Mouse (Mus musculus) forebrain, embryonic 12.5 days (tissue): Measurements from ENCODE around the gene H2afv. TPM values are rescaled to one million over a fixed set of nuclear protein-coding genes. Genes with fewer than 3 reads are reported as not detected.

ENCODE experiments used
- ATAC-seq: fragments of 200-750 bp; cut with Nextera tagmentation; 2 replicates; pipeline ENCODE4 v1.8.0; 2017; ENCODE audit warnings: moderate TSS enrichment; ENCODE audit not compliant: low FRiP score
- H3K27ac ChIP-seq: fragments of 300-500 bp; sonication (generic); 2 replicates; pipeline ENCODE4 v1.5.1; 2016; ENCODE audit warnings: mild to moderate bottlenecking
- H3K27me3 ChIP-seq: fragments of 300-500 bp; sonication (generic); 2 replicates; pipeline ENCODE4 v1.6.1; 2016; ENCODE audit warnings: mild to moderate bottlenecking
- H3K36me3 ChIP-seq: fragments of 300-500 bp; sonication (generic); replicated peaks from 2 replicates; pipeline ENCODE4 v1.6.1; 2016; ENCODE audit warnings: mild to moderate bottlenecking
- H3K4me1 ChIP-seq: fragments of 300-500 bp; sonication (generic); 2 replicates; pipeline ENCODE4 v1.6.1; 2016
- H3K4me2 ChIP-seq: fragments of 300-500 bp; sonication (generic); 2 replicates; pipeline ENCODE4 v1.6.1; 2016; ENCODE audit warnings: mild to moderate bottlenecking, moderate library complexity
- H3K4me3 ChIP-seq: fragments of 300-500 bp; sonication (generic); replicated peaks from 2 replicates; pipeline ENCODE4 v1.5.1; 2016; ENCODE audit warnings: mild to moderate bottlenecking
- H3K9ac ChIP-seq: fragments of 300-500 bp; sonication (generic); 2 replicates; pipeline ENCODE4 v1.6.1; 2016; ENCODE audit warnings: mild to moderate bottlenecking
- H3K9me3 ChIP-seq: fragments of 300-500 bp; sonication (generic); 2 replicates; pipeline ENCODE4 v1.6.1; 2016
- WGBS: fragments of 180-500 bp; shearing (Covaris S2); methylation state at CpG from one replicate; pipeline ENCODE4 v1.1.7; 2016; 5-methylcytosine and 5-hydroxymethylcytosine counted together
- polyA plus RNA-seq: library from polyadenylated mRNA; unstranded; fragments of >200 nt; fragmentation: Nextera tagmentation; extraction: Ambion mirVana; gene quantifications from 2 replicates; pipeline ENCODE4 v1.2.1, GENCODE M21; 2016

H2afv gene
- polyA plus RNA-seq, result 853 and 916 TPM in 2 replicates

GRCm38 (mm10) chr11:6444077-6444853, at the start of gene H2afv:
Gene H2afv (minus strand): TSS chr11:6444443.
- peak within 1 kb of the TSS; percentile 81 for H3K9ac ChIP-seq
- peak within 1 kb of the TSS; percentile 58 for H3K4me2 ChIP-seq
- WGBS, result under 1% methylated on average over 73 of the region's 80 CpGs
- H3K4me3 ChIP-seq, result peak within 1 kb of the TSS; percentile 71
- H3K27ac ChIP-seq, result peak within 1 kb of the TSS; percentile 95
- H3K9me3 ChIP-seq, result no peaks in the 10 kb centered on the region
- peak; percentile 99 for ATAC-seq
- H3K36me3 ChIP-seq, result peaks cover 6% of the 10 kb centered on the region; the same call in 1 of the 2 replicates
- no peaks in the 10 kb centered on the region; the same call in 1 of the 2 replicates for H3K27me3 ChIP-seq
- H3K4me1 ChIP-seq, result peaks cover 12% of the 10 kb centered on the region

DNA sequence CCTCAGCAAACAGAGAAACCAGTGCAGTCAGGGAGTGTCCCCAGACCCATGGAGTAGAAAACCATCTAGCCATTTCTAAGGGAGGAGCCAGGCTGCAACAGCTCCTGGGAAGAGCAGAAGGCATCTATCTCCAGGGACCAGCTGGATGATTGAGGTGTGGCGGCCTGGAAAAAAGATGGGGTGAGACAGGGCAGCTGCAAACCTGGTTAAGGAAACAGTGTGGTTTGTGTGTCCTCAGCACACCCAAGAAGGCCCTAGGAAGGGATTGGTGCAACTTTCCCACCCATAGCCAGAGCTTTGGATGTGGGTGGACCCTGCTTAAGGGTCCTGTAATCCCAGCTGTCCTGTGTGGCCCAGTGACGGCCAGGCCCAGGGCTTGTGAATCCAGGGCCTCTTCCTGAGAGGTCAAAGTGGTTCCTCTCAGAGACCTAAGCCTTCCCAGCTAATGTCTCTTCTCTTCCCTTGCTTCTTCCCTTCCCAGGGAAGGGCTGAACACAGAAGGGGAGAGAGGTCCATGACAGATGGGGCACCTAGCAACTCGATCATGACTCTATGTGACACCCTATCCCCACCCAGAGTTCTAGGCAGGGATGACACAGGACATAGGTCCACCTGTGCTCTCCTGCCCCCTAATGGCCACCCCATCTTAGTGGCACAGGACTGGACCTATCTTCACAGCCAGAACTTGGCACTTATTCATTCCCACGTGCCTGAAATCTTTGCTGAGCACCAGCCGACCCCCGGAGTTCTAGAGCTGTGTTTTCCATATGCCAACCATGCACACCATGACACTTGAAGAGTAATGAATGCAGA, 45.7 kb upstream of the H2afv start:
- Histone ChIP-seq H3K36me3 (no peaks in the 10 kb centered on the region), H3K27ac (no peak overlapping the region), H3K9me3 (no peaks in the 10 kb centered on the region), H3K4me1 (no peaks in the 10 kb centered on the region), H3K4me2 (no peak overlapping the region), H3K9ac (no peak overlapping the region), H3K27me3 (no peaks in the 10 kb centered on the region), H3K4me3 (no peak overlapping the region)
- no peak for ATAC-seq
- WGBS, result 63% methylated on average over 6 of the region's 6 CpGs

DNA sequence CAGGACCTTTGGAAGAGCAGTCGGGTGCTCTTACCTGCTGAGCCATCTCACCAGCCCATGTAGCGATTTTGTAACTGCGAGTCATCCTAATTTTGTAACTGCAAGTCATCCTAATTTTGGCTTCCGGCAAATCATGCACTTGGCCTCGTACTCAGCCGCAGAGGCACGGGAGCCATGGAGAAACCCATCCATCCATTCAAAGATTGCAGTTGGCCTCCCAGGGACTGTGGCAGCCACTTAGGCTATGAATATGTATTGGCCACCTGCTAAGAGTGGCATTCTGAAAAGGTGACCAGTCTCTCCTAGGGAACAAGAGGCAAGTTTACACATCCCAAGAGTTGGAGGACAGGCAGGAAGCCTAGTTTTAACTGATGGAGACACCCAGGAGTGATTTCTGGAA, 45.0 kb upstream of the H2afv start:
- ATAC-seq, result no peak
- no peak overlapping the region for H3K4me3 ChIP-seq
- 86% methylated on average over 7 of the region's 7 CpGs for WGBS
- no peak overlapping the region for H3K27ac ChIP-seq
- H3K4me1 ChIP-seq, result peaks cover 2% of the 10 kb centered on the region; the same call in 1 of the 2 replicates
- H3K4me2 ChIP-seq, result no peak overlapping the region
- no peak overlapping the region for H3K9ac ChIP-seq
- H3K9me3 ChIP-seq, result no peaks in the 10 kb centered on the region
- H3K36me3 ChIP-seq, result no peaks in the 10 kb centered on the region
- no peaks in the 10 kb centered on the region for H3K27me3 ChIP-seq

DNA sequence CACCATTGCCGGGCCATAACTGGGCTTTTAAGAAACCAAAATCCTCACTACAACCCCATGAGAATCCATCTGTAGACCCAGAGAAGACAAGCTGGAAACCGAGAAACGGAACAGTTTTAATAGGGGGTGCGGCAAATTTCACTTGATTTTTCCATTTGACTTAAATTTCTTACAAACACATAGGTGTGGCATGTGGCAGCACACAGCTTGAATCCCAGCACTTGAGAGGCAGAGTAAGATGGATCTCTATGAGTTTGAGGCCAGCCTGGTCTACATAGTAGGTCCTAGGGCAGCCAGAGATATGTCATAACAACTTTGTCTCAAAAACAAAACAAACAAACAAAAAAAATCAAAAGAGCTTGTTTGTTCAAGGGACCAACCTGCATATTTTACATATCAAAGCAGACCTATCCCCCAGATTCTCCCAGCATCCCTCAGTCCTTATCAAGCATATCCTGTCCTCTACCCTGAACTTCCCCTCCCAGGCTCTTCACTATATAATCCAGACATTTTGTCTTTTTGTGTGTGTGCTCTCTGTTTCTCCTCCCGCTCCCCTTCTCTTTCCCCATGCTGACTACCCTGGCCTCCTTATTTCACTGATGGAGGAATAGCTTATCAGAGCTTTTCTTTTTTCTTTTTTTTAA, 43.9 kb upstream of the H2afv start:
- H3K36me3 ChIP-seq, result no peaks in the 10 kb centered on the region
- H3K9me3 ChIP-seq, result no peaks in the 10 kb centered on the region
- no peak overlapping the region for H3K27ac ChIP-seq
- 94% methylated on average over 5 of the region's 5 CpGs for WGBS
- H3K4me2 ChIP-seq, result no peak overlapping the region
- no peak for ATAC-seq
- H3K4me1 ChIP-seq, result peaks cover 2% of the 10 kb centered on the region; the same call in 1 of the 2 replicates
- H3K9ac ChIP-seq, result no peak overlapping the region
- no peaks in the 10 kb centered on the region for H3K27me3 ChIP-seq
- no peak overlapping the region for H3K4me3 ChIP-seq

DNA sequence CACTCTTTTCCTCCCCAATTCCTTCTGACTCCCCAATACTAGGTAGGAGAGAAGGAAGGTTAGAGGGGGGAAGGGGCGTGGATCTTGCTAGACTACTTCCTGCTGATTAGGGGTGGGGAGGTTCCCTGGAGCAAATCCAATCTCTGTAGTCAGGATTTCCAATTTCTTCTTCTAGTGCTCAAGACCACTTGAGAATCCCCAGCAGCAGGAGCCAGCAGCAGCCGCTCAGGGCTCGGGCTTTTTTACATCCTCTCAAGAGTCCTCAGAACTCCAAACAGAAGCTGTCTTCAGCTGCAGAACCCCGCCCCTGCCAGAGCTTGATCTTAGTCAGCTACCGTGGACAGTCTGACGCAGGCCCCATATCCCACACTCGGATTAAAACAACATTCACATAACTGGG, 43.3 kb upstream of the H2afv start:
- Histone ChIP-seq H3K9me3 (no peaks in the 10 kb centered on the region), H3K4me3 (no peak overlapping the region), H3K36me3 (no peaks in the 10 kb centered on the region), H3K4me1 (peaks cover 2% of the 10 kb centered on the region; the same call in 1 of the 2 replicates), H3K9ac (no peak overlapping the region), H3K27me3 (no peaks in the 10 kb centered on the region), H3K4me2 (no peak overlapping the region), H3K27ac (no peak overlapping the region)
- 67% methylated on average over 7 of the region's 7 CpGs for WGBS
- ATAC-seq, result no peak

GRCm38 (mm10) chr11:6486916-6487315, 42.7 kb upstream of the H2afv start:
- Histone ChIP-seq H3K9me3 (no peaks in the 10 kb centered on the region), H3K9ac (no peak overlapping the region), H3K27ac (no peak overlapping the region), H3K4me3 (no peak overlapping the region), H3K4me1 (peaks cover 2% of the 10 kb centered on the region; the same call in 1 of the 2 replicates), H3K27me3 (no peaks in the 10 kb centered on the region), H3K36me3 (no peaks in the 10 kb centered on the region), H3K4me2 (no peak overlapping the region)
- 73% methylated on average over 6 of the region's 6 CpGs for WGBS
- no peak for ATAC-seq

DNA sequence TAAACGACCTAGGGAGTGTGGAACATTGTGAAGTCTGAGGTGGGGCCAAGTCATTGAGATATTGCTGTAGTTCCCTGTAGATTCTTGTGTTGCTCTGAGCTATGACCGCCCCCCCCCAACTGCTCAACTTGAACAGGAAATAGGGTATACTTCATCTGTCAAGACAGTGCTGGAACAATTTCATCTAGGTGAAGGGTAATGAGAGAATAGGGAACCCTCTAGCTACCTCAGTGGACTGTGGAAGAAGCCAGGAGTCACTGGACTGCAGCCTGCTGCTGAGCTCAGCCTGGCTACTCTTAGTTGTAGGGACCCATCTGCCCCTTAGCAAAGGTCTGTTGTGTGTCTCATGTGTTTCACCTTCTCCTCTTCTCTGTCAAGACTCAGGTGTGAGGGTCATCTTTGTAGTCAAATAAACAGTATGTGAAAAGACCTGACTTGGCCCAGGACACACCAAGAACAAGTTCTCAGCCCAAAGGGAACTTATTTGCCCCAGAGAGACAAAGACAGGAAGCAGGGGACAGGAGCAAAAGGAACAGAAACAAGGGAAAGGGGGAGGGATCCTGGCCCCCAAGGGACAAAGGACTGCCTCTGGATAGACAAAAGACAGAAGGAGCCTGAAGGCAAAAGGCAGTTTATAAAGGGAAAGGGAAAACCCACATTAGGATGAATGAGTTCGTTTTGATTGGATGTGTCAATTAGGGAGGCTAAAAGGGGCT, 40.2 kb upstream of the H2afv start:
- no peak overlapping the region for H3K4me2 ChIP-seq
- H3K4me1 ChIP-seq, result peaks cover 2% of the 10 kb centered on the region; the same call in 1 of the 2 replicates
- no peaks in the 10 kb centered on the region for H3K9me3 ChIP-seq
- H3K27me3 ChIP-seq, result no peaks in the 10 kb centered on the region
- no peaks in the 10 kb centered on the region for H3K36me3 ChIP-seq
- H3K27ac ChIP-seq, result no peak overlapping the region
- H3K9ac ChIP-seq, result no peak overlapping the region
- H3K4me3 ChIP-seq, result no peak overlapping the region
- no peak for ATAC-seq
- WGBS, result 51% methylated on average over 3 of the region's 3 CpGs

DNA sequence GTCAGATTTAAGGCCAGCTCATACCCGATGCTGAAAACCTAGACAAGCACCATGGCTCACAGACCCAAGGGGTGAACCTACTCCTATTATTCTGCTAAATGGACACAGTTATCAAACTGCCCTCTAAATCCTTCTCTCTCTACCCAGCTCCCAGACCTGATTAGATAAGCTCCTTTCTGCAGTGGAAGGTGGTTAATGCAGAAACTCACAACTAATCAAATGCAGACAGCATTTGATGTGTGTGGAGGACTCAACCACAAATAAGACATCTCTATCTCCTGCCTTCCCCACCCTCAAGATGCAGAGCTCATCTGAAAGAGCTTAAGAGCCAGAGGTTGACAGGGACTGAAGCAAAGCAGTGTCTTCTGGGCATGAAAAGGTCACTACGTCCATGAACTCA, 38.9 kb upstream of the H2afv start:
- Histone ChIP-seq H3K27ac (no peak overlapping the region), H3K27me3 (no peaks in the 10 kb centered on the region), H3K4me3 (no peak overlapping the region), H3K36me3 (no peaks in the 10 kb centered on the region), H3K4me1 (peaks cover 2% of the 10 kb centered on the region; the same call in 1 of the 2 replicates), H3K4me2 (no peak overlapping the region), H3K9ac (no peak overlapping the region), H3K9me3 (no peaks in the 10 kb centered on the region)
- no peak for ATAC-seq
- 91% methylated on average over 2 of the region's 2 CpGs for WGBS

GRCm38 (mm10) chr11:6481669-6482185, 37.5 kb upstream of the H2afv start:
- Histone ChIP-seq H3K27ac (no peak overlapping the region), H3K4me1 (peaks cover 2% of the 10 kb centered on the region; the same call in 1 of the 2 replicates), H3K36me3 (no peaks in the 10 kb centered on the region), H3K9me3 (no peaks in the 10 kb centered on the region), H3K27me3 (no peaks in the 10 kb centered on the region), H3K9ac (no peak overlapping the region), H3K4me2 (no peak overlapping the region), H3K4me3 (no peak overlapping the region)
- 77% methylated on average over 6 of the region's 6 CpGs for WGBS
- ATAC-seq, result no peak

GRCm38 (mm10) chr11:6480681-6481405, 36.6 kb upstream of the H2afv start:
- 82% methylated on average over 13 of the region's 13 CpGs for WGBS
- Histone ChIP-seq H3K4me3 (no peak overlapping the region), H3K4me1 (peaks cover 2% of the 10 kb centered on the region; the same call in 1 of the 2 replicates), H3K27ac (no peak overlapping the region), H3K9ac (no peak overlapping the region), H3K27me3 (no peaks in the 10 kb centered on the region), H3K9me3 (no peaks in the 10 kb centered on the region), H3K36me3 (no peaks in the 10 kb centered on the region), H3K4me2 (no peak overlapping the region)
- no peak for ATAC-seq

- Histone ChIP-seq H3K9me3 (no peaks in the 10 kb centered on the region), H3K4me1 (peaks cover 2% of the 10 kb centered on the region; the same call in 1 of the 2 replicates), H3K4me3 (no peak overlapping the region), H3K27ac (no peak overlapping the region), H3K27me3 (no peaks in the 10 kb centered on the region), H3K4me2 (no peak overlapping the region), H3K9ac (no peak overlapping the region), H3K36me3 (no peaks in the 10 kb centered on the region)
- no peak for ATAC-seq
- 73% methylated on average over 7 of the region's 7 CpGs for WGBS
Observed at GRCm38 (mm10) chr11:6480191-6480590, 35.9 kb upstream of the H2afv start.
